Mouse (Mus musculus) midbrain, embryonic 10.5 days (tissue): ENCODE data around the gene Ablim2. TPM values are rescaled to one million over a fixed set of nuclear protein-coding genes. Genes with fewer than 3 reads are reported as not detected.
A peak's percentile ranks its signal among the peaks of the same experiment; 100 is the strongest.

Source experiments
- DNase-seq: peaks from one replicate; pipeline ENCODE4 v3.0.0-alpha.2; 2017; ENCODE audit warnings: low spot score
- H3K27ac ChIP-seq: fragments of 300-500 bp; sonication (generic); replicated peaks from 2 replicates; pipeline ENCODE4 v1.5.1; 2016; ENCODE audit warnings: mild to moderate bottlenecking
- H3K27me3 ChIP-seq: fragments of 300-500 bp; sonication (generic); 2 replicates; pipeline ENCODE4 v1.6.1; 2016; ENCODE audit warnings: low read depth, mild to moderate bottlenecking; ENCODE audit not compliant: poor library complexity, severe bottlenecking
- H3K36me3 ChIP-seq: fragments of 300-500 bp; sonication (generic); 2 replicates; pipeline ENCODE4 v1.6.1; 2016; ENCODE audit warnings: mild to moderate bottlenecking, moderate library complexity
- H3K4me1 ChIP-seq: fragments of 300-500 bp; sonication (generic); 2 replicates; pipeline ENCODE4 v1.6.1; 2016
- H3K4me3 ChIP-seq: fragments of 300-500 bp; sonication (generic); 2 replicates; pipeline ENCODE4 v1.5.1; 2016; ENCODE audit warnings: mild to moderate bottlenecking, moderate library complexity
- H3K9me3 ChIP-seq: fragments of 300-500 bp; sonication (generic); replicated peaks from 2 replicates; pipeline ENCODE4 v1.6.1; 2016; ENCODE audit warnings: mild to moderate bottlenecking
- WGBS: fragments of 180-500 bp; shearing (Covaris S2); methylation state at CpG from one replicate; pipeline ENCODE4 v1.1.7; 2016; 5-methylcytosine and 5-hydroxymethylcytosine counted together
- polyA plus RNA-seq: library from polyadenylated mRNA; unstranded; fragments of >200 nt; fragmentation: Nextera tagmentation; extraction: Ambion mirVana; gene quantifications from 2 replicates; pipeline ENCODE4 v1.2.1, GENCODE M21; 2016

Gene Ablim2
- polyA plus RNA-seq, 1 experiment from 2014 or later: 0.84 TPM

GRCm38 (mm10) chr5:35725840-35726239 is 31.8 kb upstream of the Ablim2 start:
- Histone ChIP-seq H3K27me3 (no peaks in the 10 kb centered on the region), H3K4me1 (no peaks in the 10 kb centered on the region; the same call in 1 of the 2 replicates), H3K27ac (0 out of 2 replicates have a peak overlapping the region, but pooled peaks have one; percentile 23), H3K9me3 (no peaks in the 10 kb centered on the region), H3K4me3 (no peak overlapping the region), H3K36me3 (no peaks in the 10 kb centered on the region)
- DNase-seq: no peak
- WGBS: 87% methylated on average over 3 of the region's 3 CpGs

- 89% methylated on average over 5 of the region's 5 CpGs for WGBS
- Histone ChIP-seq H3K27me3 (no peaks in the 10 kb centered on the region), H3K9me3 (no peaks in the 10 kb centered on the region), H3K27ac (no peak overlapping the region), H3K4me1 (no peaks in the 10 kb centered on the region; the same call in 1 of the 2 replicates), H3K4me3 (no peak overlapping the region), H3K36me3 (no peaks in the 10 kb centered on the region)
- no peak for DNase-seq
Measured at GRCm38 (mm10) chr5:35727447-35727846, 30.2 kb upstream of the Ablim2 start.

- 89% methylated on average over 12 of the region's 12 CpGs for WGBS
- Histone ChIP-seq H3K4me1 (no peaks in the 10 kb centered on the region; the same call in 1 of the 2 replicates), H3K27me3 (no peaks in the 10 kb centered on the region), H3K27ac (peak overlapping the region; percentile 43), H3K9me3 (no peaks in the 10 kb centered on the region), H3K4me3 (0 out of 2 replicates have a peak overlapping the region, but pooled peaks have one; percentile 11), H3K36me3 (no peaks in the 10 kb centered on the region)
- DNase-seq: no peak
Measured at GRCm38 (mm10) chr5:35728344-35728956, 29.2 kb upstream of the Ablim2 start.

DNA sequence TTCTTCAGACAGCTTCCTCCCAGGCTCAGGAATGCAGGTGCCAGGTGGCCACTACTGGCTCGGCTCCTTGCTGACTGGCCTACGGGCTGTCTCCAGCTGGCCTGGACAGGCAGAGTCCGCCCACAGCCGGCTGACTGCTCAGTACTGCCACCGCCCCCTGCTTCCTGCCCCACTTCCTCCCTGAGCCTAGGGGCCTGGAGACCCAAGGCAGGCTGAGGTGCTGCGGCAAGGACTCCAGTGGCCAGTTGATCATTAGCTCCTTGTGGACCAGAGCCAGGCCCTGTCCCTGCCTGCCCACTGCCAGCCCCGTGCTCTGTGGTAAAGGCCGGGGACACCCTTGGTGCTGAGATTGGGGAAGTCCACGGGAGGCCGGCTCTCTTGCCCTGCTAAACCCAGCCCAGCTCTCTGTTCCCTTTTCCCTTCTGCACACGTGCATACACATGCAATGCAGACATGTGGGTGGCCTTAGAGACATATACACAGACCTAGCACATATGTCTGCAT is 28.7 kb upstream of the Ablim2 start:
- H3K27ac ChIP-seq: peak overlapping the region; percentile 43
- WGBS: 61% methylated on average over 11 of the region's 11 CpGs
- H3K4me3 ChIP-seq: no peak overlapping the region
- no peaks in the 10 kb centered on the region for H3K27me3 ChIP-seq
- peak; percentile 28 for DNase-seq
- no peaks in the 10 kb centered on the region for H3K9me3 ChIP-seq
- H3K4me1 ChIP-seq: no peaks in the 10 kb centered on the region; the same call in 1 of the 2 replicates
- H3K36me3 ChIP-seq: no peaks in the 10 kb centered on the region

DNA sequence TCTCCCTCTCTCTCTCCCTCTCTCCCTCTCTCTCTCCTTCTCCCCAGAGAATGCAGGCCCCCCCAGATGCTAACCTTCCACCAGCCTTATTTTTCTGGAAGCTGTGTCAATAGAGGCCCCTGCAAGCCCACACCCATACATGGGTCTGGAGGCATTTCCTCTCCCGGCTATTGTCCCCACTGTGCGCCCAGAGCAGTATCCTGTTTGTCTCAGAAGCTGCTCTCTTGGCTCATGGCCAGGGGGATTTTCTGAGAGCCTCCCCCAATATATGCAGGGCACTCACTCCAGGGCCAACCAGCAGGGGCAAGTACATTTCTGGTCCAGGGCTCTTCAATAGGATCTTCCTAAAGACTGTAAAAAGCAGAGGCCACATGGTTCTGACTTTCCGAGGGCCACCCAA is 27.8 kb upstream of the Ablim2 start:
- Histone ChIP-seq H3K27me3 (no peaks in the 10 kb centered on the region), H3K9me3 (no peaks in the 10 kb centered on the region), H3K4me3 (no peak overlapping the region), H3K27ac (no peak overlapping the region), H3K36me3 (no peaks in the 10 kb centered on the region), H3K4me1 (no peaks in the 10 kb centered on the region; the same call in 1 of the 2 replicates)
- 84% methylated on average over 3 of the region's 3 CpGs for WGBS
- DNase-seq: no peak

- WGBS: 71% methylated on average over 1 of the region's 1 CpGs
- DNase-seq: no peak
Measured at GRCm38 (mm10) chr5:35730552-35730951, 27.1 kb upstream of the Ablim2 start.

GRCm38 (mm10) chr5:35731006-35731405 is 26.7 kb upstream of the Ablim2 start:
- WGBS: 81% methylated on average over 4 of the region's 4 CpGs
- DNase-seq: no peak
- Histone ChIP-seq H3K4me3 (no peak overlapping the region), H3K4me1 (no peaks in the 10 kb centered on the region; the same call in 1 of the 2 replicates), H3K36me3 (no peaks in the 10 kb centered on the region), H3K9me3 (no peaks in the 10 kb centered on the region), H3K27me3 (no peaks in the 10 kb centered on the region), H3K27ac (peak overlapping the region; percentile 1; the same call in 1 of the 2 replicates)

More at GRCm38 (mm10) chr5:35730552-35730951, 27.1 kb upstream of the Ablim2 start:
- no peaks in the 10 kb centered on the region for H3K9me3 ChIP-seq
- peak overlapping the region; percentile 1; the same call in 1 of the 2 replicates for H3K27ac ChIP-seq
- no peaks in the 10 kb centered on the region for H3K36me3 ChIP-seq
- no peak overlapping the region for H3K4me3 ChIP-seq
- no peaks in the 10 kb centered on the region; the same call in 1 of the 2 replicates for H3K4me1 ChIP-seq
- H3K27me3 ChIP-seq: no peaks in the 10 kb centered on the region

DNA sequence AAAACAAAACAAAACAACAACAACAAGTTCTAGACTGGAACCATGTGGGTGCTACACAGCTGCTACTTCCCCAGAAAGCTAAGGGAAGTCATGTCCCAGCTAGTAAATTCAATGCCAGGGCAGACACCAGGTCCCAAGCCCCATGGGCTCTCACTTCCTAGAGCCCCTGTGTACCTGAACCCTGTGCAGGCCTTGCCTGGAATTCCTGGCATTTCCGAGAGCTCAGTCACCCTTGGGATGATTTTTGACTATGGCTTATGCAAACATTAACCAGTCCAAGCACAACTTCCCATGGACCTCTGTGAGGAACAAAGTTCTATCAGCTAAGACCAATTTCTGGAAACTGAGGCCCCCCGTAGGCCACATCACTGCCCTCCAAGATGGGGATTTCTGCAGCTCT is 24.2 kb upstream of the Ablim2 start:
- WGBS: 91% methylated on average over 2 of the region's 2 CpGs

DNA sequence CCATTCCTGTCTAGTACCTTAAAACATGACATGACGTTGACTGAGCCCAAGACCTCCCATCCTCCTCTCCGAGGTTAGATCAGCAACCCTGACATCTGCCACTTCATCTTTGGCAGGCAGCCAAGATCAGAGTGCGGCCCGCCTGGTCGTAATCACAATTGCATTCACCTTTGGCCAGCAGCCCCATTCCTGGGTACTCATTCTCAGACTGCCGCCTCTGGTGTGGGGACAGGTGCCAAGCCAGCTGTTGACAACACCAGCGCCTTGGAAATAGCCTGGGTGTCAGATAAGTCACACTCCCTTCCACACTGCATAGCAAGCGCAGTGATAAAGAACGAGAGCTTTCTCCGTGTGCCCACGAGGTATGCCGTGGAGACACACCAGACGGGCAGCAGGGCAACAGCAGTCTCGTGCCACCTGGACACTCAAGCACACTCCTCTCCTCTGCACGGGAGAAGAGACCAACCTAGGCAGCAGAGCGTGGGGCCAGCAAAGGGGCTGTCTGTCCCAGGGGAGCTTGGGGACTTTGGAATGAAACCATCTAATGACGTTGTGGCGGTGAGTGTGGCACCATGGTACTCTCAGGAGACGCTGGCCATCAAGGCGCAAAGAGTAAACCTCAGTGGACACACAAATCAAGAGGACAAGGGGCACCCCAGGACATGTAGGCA is 20.3 kb upstream of the Ablim2 start:
- 91% methylated on average over 20 of the region's 20 CpGs for WGBS
- no peak overlapping the region for H3K4me3 ChIP-seq
- H3K27ac ChIP-seq: no peak overlapping the region
- H3K9me3 ChIP-seq: no peaks in the 10 kb centered on the region
- H3K36me3 ChIP-seq: no peaks in the 10 kb centered on the region
- H3K27me3 ChIP-seq: peaks cover 34% of the 10 kb centered on the region
- DNase-seq: no peak
- peaks cover 13% of the 10 kb centered on the region for H3K4me1 ChIP-seq

More for the DNA sequence above, 24.2 kb upstream of the Ablim2 start:
- Histone ChIP-seq H3K36me3 (no peaks in the 10 kb centered on the region), H3K4me3 (no peak overlapping the region), H3K27ac (no peak overlapping the region), H3K9me3 (no peaks in the 10 kb centered on the region), H3K4me1 (no peaks in the 10 kb centered on the region; the same call in 1 of the 2 replicates), H3K27me3 (no peaks in the 10 kb centered on the region)
- DNase-seq: no peak

DNA sequence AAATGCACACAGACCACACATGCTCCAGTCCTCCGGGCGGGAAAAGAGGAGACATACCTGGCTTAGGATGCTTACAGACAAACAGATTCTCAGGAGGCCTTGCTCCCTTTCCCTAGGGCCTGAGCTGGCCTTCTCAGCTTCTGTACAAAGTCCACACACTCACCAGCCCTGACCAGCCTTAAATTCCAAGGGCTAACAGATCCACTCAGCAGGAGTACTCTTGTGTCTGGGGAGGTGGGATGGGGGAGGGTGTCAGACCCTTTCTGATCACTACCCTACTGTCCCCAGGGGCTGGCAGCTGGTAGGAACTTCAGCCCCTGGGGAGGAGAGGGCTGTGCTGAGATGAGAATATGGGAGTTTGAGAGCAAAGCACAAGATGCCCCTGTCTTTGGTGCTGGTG is 18.7 kb upstream of the Ablim2 start:
- Histone ChIP-seq H3K4me3 (no peak overlapping the region), H3K27me3 (peaks cover 34% of the 10 kb centered on the region), H3K36me3 (no peaks in the 10 kb centered on the region), H3K27ac (no peak overlapping the region), H3K9me3 (no peaks in the 10 kb centered on the region), H3K4me1 (peaks cover 13% of the 10 kb centered on the region)
- no peak for DNase-seq
- 70% methylated on average over 2 of the region's 2 CpGs for WGBS

DNA sequence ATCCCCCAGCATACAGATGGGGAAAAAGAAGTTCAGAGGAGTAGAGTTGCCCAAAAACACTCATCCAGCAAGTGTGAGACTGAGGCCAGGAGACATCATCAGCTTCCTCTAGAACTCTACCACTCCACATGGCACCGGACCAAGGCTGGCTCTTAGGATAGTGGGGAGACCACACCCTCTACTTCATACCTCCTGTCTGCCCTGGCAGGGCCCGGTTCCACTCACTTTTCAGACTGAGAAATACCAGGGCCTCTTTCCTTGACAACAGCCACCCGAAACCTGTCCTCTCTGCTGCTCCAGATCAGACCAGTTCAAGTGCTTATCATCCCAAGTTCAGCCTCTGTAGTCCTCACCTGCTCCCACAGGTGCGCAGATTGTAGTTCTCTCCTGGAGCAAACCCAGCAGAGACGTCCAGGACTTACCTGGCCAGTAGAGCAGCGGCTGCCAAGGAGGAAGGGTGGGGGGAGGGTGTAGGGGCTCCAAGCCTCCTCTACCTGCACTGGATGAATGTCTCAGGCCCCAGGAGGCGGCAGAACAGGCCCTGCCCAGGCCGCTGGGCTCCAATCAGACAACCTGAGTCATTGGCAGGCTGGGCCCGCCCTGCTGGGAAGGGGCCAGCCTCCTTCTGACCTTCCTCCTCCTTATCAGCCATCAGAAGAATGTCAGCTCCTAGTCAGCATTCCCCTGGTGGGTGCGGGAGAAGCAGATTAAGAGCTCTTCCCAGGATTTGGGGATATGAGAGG is 18.0 kb upstream of the Ablim2 start, which contains the start of gene Sh3tc1:
Gene Sh3tc1, minus strand, starts transcription at position 452 of the 743 bp plus-strand sequence.
- Histone ChIP-seq H3K27me3 (peaks cover 34% of the 10 kb centered on the region), H3K27ac (no peak within 1 kb of the TSS), H3K4me1 (peaks cover 13% of the 10 kb centered on the region), H3K36me3 (no peaks in the 10 kb centered on the region), H3K9me3 (no peaks in the 10 kb centered on the region), H3K4me3 (no peak within 1 kb of the TSS)
- DNase-seq: no peak
- 17% methylated on average over 10 of the region's 10 CpGs for WGBS

- H3K36me3 ChIP-seq: no peaks in the 10 kb centered on the region
- H3K4me1 ChIP-seq: peaks cover 13% of the 10 kb centered on the region
- DNase-seq: no peak
- H3K9me3 ChIP-seq: no peaks in the 10 kb centered on the region
- H3K27me3 ChIP-seq: peaks cover 34% of the 10 kb centered on the region
- 9% methylated on average over 10 of the region's 10 CpGs for whole genome bisulfite sequencing
- no peak overlapping the region for H3K4me3 ChIP-seq
- H3K27ac ChIP-seq: no peak overlapping the region
Measured at GRCm38 (mm10) chr5:35740716-35741115, 17.0 kb upstream of the Ablim2 start.
